Mouse (Mus musculus) cortical plate, adult 2 months (tissue): Measurements from ENCODE around the gene Gm9918.

ENCODE experiments used
- CTCF ChIP-seq: fragments of 200-500 bp; IDR thresholded peaks from 2 replicates; pipeline ENCODE4 v1.5.1; 2011; ENCODE audit warnings: mild to moderate bottlenecking, control low read depth, low read length; ENCODE audit not compliant: insufficient read depth; ENCODE audit errors: extremely low read depth
- POLR2A ChIP-seq: fragments of 200-500 bp; IDR thresholded peaks from 2 replicates; pipeline ENCODE4 v1.6.1; 2011; ENCODE audit warnings: mild to moderate bottlenecking, low read length, control low read depth; ENCODE audit not compliant: insufficient read depth; ENCODE audit errors: extremely low read depth

- TF ChIP-seq POLR2A (no peak), CTCF (peak; percentile 51)
These were observed 46.0 kb upstream of the Gm9918 start for GRCm38 (mm10) chr15:102224186-102224991.
